Mouse (Mus musculus) cerebellum, postnatal 14 days (tissue): ENCODE measurements around the gene Nell1.
A peak's percentile ranks its signal among the peaks of the same experiment; 100 is the strongest.

Experiments
- DNase-seq, 2 experiments: peaks; one replicate each; pipeline ENCODE4 v3.0.0; 2021; ENCODE audit warnings: mixed read lengths in 2 of 2

Nell1 gene

DNA sequence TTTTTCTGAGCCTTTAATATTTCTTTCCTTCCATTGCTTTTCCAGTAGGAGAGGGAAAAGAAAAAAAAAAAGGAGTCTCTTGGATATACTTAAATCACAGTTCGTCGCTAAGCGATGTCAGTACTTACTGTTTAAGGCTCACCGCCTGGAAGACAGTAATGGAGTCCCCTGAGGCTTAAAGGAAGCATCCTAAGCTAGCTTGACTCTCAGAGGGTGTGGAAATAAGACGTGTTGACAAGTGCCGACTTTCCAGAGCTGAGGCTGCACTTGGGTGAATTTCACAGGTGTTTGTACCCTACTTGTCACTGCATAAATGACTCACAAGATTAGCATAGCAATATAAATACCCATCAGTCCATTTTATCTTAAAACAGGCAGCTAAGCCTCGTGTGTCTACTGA is 599.2 kb downstream of the Nell1 start:
- DNase-seq = no peak

DNA sequence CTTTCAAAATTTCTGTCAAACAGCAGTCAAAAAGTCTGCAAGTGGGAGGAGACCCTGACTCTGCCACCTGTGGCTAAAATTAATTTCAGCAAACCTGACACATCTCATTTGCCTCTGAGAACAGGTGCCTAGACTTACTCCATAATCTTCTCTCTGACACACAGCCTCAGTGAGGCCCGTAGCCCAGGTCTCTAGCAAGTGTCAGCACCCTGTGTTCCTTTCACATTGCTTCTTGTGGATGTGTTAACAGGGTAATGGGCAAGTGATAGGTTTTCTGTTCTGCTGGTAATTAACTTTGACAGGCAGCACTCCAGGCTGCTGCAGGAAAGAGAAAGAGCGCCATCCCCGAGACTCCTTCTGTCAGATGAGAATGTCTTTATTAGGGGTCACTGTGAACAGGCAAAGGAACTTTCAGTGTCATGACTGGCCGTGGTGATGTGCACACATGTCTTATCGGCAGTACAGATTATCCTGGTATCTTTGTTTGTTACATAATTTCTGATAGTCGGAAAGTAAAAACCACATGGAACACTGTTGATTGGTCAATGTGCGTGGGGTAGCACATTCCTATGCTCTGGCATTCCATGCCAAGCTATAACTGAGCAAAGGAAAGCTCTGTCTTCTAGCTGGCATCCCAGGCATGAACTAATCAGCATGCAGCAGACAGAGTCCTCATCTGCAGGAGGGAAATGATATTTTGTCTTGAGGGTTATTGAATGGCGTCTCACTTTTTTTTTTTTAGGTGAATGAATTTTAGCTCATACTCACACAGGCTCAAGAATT is 614.2 kb downstream of the Nell1 start:
- peak in 1 of 2 experiments; percentile 3 for DNase-seq

- DNase-seq = no peak
Measured at GRCm38 (mm10) chr7:50598890-50599289, 624.2 kb downstream of the Nell1 start, which contains the start of gene 4933405O20Rik. Gene 4933405O20Rik, plus strand, starts transcription at chr7:50599190.

DNA sequence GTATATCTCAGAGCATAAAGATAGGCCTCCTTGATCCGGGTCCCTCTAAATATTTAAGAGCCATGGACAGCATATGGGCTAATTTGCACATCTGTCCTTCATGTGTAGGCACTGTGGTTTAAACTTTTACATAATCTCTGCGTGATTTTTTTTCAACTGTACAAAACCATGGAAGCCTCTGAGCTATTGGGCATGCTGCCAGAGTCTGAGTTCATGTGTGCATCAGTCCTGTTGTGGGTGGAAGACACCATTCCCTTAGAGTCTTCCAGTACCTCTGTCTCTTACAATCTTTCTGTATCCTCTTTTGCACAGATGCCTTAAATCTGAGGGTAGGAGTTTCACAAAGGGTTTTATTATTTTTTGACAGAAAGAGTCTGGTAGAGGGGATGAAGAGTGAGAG is 639.4 kb downstream of the Nell1 start:
- DNase-seq = peak; percentile 6 to 19

GRCm38 (mm10) chr7:50629186-50629585 is 654.5 kb downstream of the Nell1 start:
- DNase-seq = no peak

- no peak for DNase-seq
Measured at GRCm38 (mm10) chr7:50633147-50633546, 658.5 kb downstream of the Nell1 start.

DNA sequence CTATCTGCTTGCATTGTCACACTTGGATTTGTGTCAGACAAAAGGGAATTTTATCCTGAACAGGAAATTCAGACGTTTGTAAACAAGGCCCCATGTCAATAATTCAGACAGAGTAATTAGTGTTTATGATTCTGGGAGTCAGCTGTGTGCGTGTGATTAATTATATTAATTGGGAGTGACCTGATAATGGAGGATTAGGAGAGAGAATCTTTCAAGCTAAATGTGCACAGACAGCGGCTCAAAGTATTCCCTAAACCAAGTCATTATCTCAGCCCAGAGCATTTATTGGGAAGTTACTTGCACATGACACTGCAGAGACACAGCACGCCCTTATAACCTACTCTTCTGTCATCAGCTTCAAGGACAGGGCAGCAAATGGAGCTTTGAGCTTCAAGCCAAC is 697.6 kb downstream of the Nell1 start:
- DNase-seq = no peak

- no peak for DNase-seq
Measured at GRCm38 (mm10) chr7:50675444-50675843, 700.8 kb downstream of the Nell1 start.

- DNase-seq = no peak
Measured at GRCm38 (mm10) chr7:50677511-50677910, 702.8 kb downstream of the Nell1 start.

GRCm38 (mm10) chr7:50686337-50686736 is 711.7 kb downstream of the Nell1 start:
- no peak for DNase-seq

DNA sequence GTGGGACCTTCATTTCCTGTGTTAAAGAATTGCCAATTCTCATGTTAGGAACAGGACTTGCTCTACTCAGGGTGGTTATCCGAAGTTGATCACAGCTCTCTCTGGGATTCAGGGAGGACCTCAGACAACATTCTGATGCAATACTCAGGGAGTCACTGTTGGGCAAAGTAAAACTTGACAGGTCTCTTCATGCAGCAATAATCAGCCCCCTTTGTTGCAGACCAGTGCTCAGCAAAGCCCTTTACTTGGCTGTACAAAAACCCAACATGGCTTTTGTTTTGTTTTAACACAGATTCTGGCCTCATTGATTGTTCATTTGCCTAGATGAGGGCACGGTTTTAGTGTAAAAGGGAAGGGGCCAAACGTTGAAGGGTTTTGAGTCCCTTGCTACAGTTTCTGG is 750.5 kb downstream of the Nell1 start:
- DNase-seq = no peak

DNA sequence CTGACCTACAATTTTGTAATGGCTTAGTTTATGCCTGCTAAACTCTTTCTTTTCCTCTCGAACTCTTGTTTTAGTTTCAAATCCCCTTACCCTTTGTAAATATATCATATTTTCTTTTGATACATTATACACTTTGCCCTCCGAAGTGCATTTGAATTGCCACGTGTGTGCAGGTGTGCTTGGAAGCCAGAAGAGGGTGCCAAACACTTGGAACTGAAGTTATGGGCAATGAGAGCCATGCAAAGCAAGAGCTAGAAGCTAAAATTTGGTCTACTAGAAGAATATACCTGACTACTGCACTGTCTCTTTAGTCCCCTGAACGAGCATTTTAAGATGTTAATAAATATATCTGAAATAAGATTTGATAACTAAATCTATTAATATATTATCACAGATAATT is 756.3 kb downstream of the Nell1 start:
- peak; percentile 52 for DNase-seq

- no peak for DNase-seq
Measured at GRCm38 (mm10) chr7:50755516-50755915, 780.9 kb downstream of the Nell1 start.

GRCm38 (mm10) chr7:50756409-50756808 is 781.7 kb downstream of the Nell1 start:
- DNase-seq = no peak

GRCm38 (mm10) chr7:50773516-50773915 is 798.9 kb downstream of the Nell1 start:
- DNase-seq = no peak

DNA sequence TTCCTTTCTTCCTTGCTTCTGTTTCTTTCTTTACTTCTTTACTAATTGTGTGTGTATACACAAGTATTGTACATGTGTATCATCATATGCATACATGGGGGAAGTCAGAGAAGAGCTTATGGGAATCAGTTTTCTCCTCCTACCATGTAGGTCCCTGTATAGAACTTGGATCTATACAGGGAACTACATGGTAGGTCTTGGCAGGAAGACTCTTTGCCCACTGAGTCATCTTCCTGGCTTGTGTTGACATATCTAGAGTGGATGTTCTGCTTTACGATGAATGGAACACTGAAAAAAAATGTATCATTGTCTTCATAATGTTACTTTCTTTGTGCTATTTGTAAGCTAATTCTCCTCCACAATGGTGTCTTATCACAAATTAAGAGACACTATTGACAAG is 806.4 kb downstream of the Nell1 start:
- no peak for DNase-seq

DNA sequence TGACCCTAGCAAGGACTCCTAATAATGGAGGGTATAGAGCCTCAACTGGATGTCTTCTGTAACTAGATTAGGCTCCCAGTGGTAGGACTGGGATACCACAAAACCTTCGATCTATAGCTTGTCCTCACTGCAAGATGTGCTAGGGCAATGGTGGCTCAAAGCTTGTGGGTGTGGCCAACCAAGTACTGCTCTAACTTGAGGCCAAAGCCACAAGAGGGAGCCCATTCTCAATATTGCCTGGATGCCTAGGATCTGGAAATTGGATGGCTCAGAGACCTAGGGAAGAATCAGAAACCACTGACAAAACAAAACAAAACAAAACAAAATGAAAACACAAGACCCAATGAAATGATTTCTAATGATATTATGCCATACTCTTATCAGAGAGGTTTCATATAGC is 809.0 kb downstream of the Nell1 start:
- DNase-seq = peak; percentile 26 to 32

DNA sequence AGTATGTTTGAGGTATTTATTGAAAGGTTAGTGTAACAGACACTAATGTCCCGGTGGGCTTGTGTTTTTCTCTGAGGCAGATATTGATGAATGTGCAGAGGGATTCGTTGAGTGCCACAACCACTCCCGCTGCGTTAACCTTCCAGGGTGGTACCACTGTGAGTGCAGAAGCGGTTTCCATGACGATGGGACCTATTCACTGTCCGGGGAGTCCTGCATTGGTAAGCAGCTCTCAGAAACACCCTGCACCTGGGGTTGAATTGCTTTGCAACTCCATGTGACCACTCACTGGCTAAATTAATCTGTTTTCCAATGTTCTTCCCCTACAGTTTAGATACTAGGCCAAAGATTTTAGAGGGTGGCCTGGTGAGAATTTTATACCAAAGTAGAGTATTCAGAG is 851.5 kb downstream of the Nell1 start:
- no peak for DNase-seq

DNA sequence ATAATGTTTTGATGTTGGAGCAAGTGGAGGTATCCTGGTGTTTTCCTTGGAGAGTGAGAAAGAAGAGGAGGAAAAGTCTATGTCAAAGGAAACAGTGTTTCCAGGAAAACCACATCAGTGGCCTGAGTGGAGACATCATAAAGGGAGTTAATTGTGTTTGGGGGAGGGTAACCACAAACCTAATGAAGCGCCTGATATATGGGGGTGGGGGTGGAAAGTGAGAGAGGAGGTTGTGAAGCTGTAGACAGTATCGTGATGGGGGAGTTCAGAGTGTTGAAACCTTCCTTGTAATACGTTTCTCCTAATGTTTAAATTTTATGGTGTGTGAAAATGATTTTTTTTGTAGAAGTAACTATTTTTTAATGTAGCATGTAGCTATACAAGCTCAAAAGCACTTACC is 858.1 kb downstream of the Nell1 start:
- DNase-seq = no peak

- DNase-seq = no peak
Measured at GRCm38 (mm10) chr7:50842646-50843045, 868.0 kb downstream of the Nell1 start.

GRCm38 (mm10) chr7:50847921-50848320 is 873.3 kb downstream of the Nell1 start:
- DNase-seq = no peak

DNA sequence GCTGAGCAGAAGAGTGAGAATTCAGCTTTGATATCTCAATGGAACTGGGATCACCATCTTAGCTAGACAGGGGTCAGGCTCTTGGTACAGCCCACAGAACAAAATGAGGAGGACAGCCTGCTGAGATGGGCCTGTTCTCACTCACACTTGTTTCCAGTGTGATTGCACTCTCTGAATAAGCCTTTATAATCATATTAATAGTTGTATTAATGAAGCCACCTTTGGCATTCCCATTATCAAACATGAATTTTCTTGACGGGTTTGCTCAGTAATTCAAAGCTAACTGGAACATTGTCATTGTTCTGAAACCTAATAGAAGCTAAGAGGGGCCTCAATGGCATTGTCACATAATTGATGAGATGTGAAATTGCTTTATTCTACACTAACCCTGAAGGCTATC is 875.6 kb downstream of the Nell1 start:
- DNase-seq = no peak

- DNase-seq = peak; percentile 23 to 25
Measured at GRCm38 (mm10) chr7:50870181-50870580, 895.5 kb downstream of the Nell1 start.

- DNase-seq = no peak
Measured at GRCm38 (mm10) chr7:50887625-50888024, 913.0 kb downstream of the Nell1 start.

- DNase-seq = peak; percentile 23 to 62
Measured at GRCm38 (mm10) chr7:50899541-50900088, 925.0 kb downstream of the Nell1 start.
